Mouse (Mus musculus) natural killer cell, adult 2 months (primary cell): ENCODE results near the gene Gm4981.
"Not testable (repeated sequence)": the region's sequence is repeated elsewhere in the genome, so short reads cannot be mapped to it uniquely, and the experiment has no call there.

Experiments used
- DNase-seq, 2 experiments: peaks; one replicate each; pipeline ENCODE4 v3.0.0; 2022; ENCODE audit warnings: low spot score in 2 of 2

Gene Gm4981

GRCm38 (mm10) chr10:58236613-58237012, at the start of gene Gm4981:
Gene Gm4981 (minus strand): TSS chr10:58236701.
- no peak for DNase-seq

GRCm38 (mm10) chr10:58282238-58282637, 45.7 kb upstream of the Gm4981 start:
- DNase-seq, result no peak

- DNase-seq, result no peak
Measured at GRCm38 (mm10) chr10:58258466-58258865, 22.0 kb upstream of the Gm4981 start.

GRCm38 (mm10) chr10:58255954-58256353, 19.5 kb upstream of the Gm4981 start:
- DNase-seq, result no peak

GRCm38 (mm10) chr10:58255213-58255892, 18.9 kb upstream of the Gm4981 start, which contains the start of gene Gcc2:
Gene Gcc2 (plus strand): TSS chr10:58255497.
- DNase-seq, result peak; percentile 84 to 90

GRCm38 (mm10) chr10:58254635-58255175, 18.2 kb upstream of the Gm4981 start:
- DNase-seq, result no peak

GRCm38 (mm10) chr10:58249535-58249934, 13.0 kb upstream of the Gm4981 start:
- no peak for DNase-seq

GRCm38 (mm10) chr10:58238984-58239740, 2.7 kb upstream of the Gm4981 start:
- peak; percentile 40 to 54 for DNase-seq

- not testable (repeated sequence) for DNase-seq
Measured at GRCm38 (mm10) chr10:58234985-58235384, 1.5 kb downstream of the Gm4981 start.

- DNase-seq, result not testable (repeated sequence)
Measured at GRCm38 (mm10) chr10:58233740-58234121, 2.8 kb downstream of the Gm4981 start.

GRCm38 (mm10) chr10:58233054-58233739, 3.3 kb downstream of the Gm4981 start:
- DNase-seq, result not testable (repeated sequence)

GRCm38 (mm10) chr10:58232641-58232969, 3.9 kb downstream of the Gm4981 start, which contains the start of gene Duxf3:
Gene Duxf3 (minus strand): TSS chr10:58232675.
- DNase-seq, result not testable (repeated sequence)

- peak; percentile 50 to 60 for DNase-seq
Measured at GRCm38 (mm10) chr10:58231779-58232640, 4.5 kb downstream of the Gm4981 start.

GRCm38 (mm10) chr10:58231088-58231487, 5.4 kb downstream of the Gm4981 start:
- DNase-seq, result not testable (repeated sequence)

- DNase-seq, result not testable (repeated sequence)
Measured at GRCm38 (mm10) chr10:58230021-58230420, 6.5 kb downstream of the Gm4981 start.

GRCm38 (mm10) chr10:58227798-58228197, 8.7 kb downstream of the Gm4981 start:
- not testable (repeated sequence) for DNase-seq

- DNase-seq, result not testable (repeated sequence)
Measured at GRCm38 (mm10) chr10:58226357-58226756, 10.1 kb downstream of the Gm4981 start.

- DNase-seq, result not testable (repeated sequence)
Measured at GRCm38 (mm10) chr10:58224827-58225785, 11.4 kb downstream of the Gm4981 start, which contains the start of gene AW822073. Gene AW822073 (minus strand): TSS chr10:58224930.

GRCm38 (mm10) chr10:58223972-58224805, 12.3 kb downstream of the Gm4981 start:
- peak in 1 of 2 experiments; percentile 54 for DNase-seq
